Mouse (Mus musculus) left cerebral cortex, postnatal 36 days (tissue): ENCODE data around the gene Cetn4. TPM values are rescaled to one million over a fixed set of nuclear protein-coding genes. Genes with fewer than 3 reads are reported as not detected.

Source experiments
- total RNA-seq, 2 experiments: library from RNA; stranded (reverse); gene quantifications; 2 replicates each; pipeline ENCODE4 v1.2.3; 2021

Cetn4 gene
- total RNA-seq, 2 experiments from 2014 or later, result 9.3 TPM

Other genes starting within 250 kb of the Cetn4 start
- gene Adad1, start 249.2 kb downstream of the Cetn4 start, total RNA-seq, result not detected
- gene Il2, start 186.7 kb downstream of the Cetn4 start, total RNA-seq, result not detected
- gene Il21, start 80.1 kb downstream of the Cetn4 start, total RNA-seq, result not detected
- 1 to 10 TPM; 3.3 to 4.1 TPM for gene Bbs12, start 154 bp downstream of the Cetn4 start, total RNA-seq
- gene Fgf2, start 35.6 kb upstream of the Cetn4 start, total RNA-seq, result 1 to 10 TPM; 3.6 to 4.2 TPM
- 10 to 100 TPM; 21.5 to 25.4 TPM for gene Spata5, start 107.2 kb upstream of the Cetn4 start, total RNA-seq
- 1 to 10 TPM; 6.8 to 8.8 TPM for gene Nudt6, start 107.5 kb upstream of the Cetn4 start, total RNA-seq